Mouse (Mus musculus) kidney, adult 18-20 months (tissue): ENCODE results near the gene Cyp2a5.
"Not testable (repeated sequence)": the region's sequence is repeated elsewhere in the genome, so short reads cannot be mapped to it uniquely, and the experiment has no call there.

Experiments
- DNase-seq: peaks from one replicate; pipeline ENCODE4 v3.0.0; 2021

Gene Cyp2a5

DNA sequence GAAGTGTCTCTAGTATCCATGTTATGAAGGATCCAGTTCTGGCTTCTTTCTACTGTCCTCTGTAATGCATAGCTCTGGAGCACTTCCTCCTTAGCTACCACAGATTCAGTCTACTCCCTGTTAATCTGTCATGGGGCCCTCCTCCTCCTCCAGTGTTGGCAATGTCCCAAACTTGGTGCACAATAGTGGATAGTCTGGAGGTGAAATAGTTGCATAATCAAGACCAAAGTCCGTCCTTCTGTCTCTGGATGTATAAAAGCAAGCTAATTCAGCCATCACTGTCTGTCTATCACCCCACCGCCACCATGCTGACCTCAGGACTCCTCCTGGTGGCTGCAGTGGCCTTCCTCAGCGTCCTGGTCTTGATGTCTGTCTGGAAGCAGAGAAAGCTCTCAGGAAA is at the start of gene Cyp2a5:
TSS of gene Cyp2a5 (plus strand) at position 247 of the 400 bp plus-strand sequence.
- peak; percentile 69 for DNase-seq

DNA sequence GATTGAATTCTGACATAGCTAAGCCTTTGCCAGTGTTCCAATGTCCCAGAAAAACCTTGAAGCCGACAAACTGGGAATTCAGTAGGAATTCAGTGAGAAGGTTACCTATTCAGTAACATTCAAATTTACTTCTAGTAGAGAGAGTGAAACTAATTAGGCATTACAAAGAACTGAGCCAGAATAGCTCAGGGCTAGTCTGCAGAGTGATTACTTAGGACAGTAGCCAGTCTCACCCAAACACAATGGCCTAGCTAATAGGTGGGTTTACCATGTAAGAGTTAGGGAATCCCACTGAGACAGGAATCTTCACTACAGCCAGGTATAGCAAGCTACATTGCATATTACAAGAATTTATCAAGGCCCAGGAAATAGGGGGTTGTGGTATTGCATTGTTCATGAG is 49.1 kb upstream of the Cyp2a5 start:
- DNase-seq: not testable (repeated sequence)

DNA sequence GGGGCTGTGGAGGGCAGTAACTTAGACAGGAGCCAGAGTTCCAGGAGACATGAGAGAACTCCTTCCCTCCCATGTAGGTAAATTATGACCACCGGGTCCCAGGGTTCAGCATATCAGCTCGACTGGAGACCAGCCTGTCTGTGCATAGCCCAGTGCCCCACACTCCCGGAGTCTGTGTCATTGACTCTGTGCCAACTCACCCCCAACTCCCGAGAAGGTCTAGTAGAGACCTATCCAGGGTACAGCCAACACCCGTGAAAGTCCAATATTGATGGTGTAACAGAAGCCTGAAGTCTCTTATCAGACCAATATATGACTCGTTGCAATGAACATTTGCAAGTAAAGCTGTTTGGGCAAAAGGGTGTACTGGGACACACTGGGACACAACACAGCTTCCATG is 45.1 kb upstream of the Cyp2a5 start:
- DNase-seq: no peak

DNA sequence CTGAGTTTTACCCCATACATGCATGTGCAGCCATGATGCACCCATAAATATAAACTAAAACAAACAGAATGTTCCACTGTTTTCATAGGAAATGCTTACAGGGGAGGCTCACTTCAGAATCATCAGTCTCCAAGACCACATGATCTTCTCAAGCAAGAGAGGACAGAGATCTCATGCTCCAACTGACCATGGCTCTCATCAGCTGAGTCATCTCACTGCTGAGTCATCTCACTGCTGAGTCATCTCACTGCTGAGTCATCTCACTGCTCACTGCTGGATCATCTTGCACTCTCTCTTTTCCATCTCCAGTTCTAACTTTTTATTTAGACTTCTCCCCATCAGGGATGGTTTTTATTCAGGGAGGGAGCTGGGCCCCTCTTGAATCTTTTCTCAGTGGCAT is 35.0 kb upstream of the Cyp2a5 start:
- DNase-seq: no peak

DNA sequence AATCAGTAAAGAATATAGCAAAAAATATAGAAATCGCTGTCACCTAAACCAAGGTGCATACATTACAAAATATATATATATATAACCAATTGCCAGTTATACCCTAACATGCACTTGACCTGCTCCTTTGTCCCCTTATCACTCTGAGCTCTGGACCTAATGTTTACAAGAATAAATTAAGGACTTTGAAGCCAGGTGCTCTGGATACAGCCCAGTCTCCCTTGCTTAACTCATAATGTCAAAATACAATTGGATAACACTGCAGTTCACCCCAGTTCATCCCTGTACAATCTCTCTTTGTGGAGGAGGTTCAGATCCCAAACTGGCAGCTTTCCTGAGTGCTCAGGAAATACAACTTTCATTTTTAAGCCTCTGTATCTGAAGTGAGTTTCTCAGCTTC is 34.1 kb upstream of the Cyp2a5 start:
- no peak for DNase-seq

DNA sequence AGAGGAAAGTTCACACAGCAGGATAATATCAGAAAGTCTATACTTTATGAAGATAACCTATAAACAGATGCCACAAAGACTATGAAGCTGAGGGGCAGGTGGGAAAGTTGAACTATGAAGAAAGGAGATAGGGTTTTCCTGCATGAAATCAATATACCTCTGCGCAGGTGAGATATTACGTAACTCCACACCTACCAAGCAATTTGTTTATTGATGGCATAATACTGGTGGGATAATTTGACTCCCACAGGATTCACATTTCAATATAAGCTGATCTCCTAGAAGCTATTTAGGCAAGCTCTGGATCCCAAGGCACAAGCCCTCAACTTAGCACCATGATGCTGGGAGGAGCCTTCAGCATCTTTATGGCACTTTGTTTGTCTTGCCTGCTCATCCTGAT is 26.5 kb upstream of the Cyp2a5 start, which contains the start of gene Cyp2g1:
TSS of gene Cyp2g1 (plus strand) at position 301 of the 400 bp plus-strand sequence.
- DNase-seq: no peak

DNA sequence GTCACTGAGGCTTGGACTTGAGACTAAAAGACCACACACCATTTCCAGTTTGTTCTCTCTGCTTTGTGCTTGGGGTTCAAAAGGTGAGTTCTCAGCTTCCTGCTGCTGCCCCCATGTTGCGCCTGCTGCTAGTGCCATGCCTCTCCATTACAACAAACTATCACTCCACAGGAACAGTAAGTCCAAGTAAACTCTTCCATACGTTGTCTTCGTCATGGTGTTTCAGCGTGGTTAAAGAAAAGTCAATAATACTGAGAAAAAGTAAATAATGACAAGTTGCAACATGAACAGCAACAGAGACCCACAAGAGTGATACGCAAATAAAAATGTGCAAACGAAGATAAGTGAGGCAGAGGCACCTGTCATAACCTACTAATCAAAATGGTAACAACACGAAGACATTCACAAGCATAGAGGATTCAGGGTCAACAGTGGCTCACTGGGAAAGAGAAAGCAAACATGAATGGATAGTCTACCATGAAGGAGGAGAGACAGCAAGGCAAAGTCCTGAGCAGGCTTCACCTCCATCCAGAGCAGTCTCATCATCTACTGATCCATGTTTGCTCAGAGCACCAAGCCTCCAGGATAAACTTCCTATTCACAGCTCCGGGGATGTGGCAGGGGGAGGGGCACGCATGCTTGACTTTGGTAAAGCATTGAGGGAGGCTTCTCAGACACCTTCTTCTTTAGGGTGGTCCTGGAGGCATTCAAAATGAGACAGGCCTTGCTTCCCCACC is 3.4 kb upstream of the Cyp2a5 start:
- DNase-seq: not testable (repeated sequence)

DNA sequence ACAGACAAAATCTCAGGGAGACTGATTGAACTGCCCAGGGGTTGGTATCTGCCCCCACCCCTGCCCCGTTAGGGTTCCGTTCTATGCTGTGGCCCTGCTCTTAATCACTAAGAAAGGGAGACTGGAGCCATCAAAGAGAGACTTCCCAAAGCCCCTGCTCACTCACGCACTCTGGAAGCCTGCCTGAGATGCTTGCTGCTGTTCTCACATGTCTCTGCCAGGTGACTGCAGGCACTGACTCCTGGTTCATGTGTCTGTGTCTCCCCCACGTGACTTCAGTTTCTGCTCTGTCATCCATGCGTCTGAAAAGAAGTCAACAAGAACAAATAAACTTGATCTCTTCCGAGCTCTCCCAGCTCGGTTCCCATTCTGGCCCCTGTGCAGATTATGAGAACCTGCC is 2.4 kb upstream of the Cyp2a5 start:
- DNase-seq: peak; percentile 66

DNA sequence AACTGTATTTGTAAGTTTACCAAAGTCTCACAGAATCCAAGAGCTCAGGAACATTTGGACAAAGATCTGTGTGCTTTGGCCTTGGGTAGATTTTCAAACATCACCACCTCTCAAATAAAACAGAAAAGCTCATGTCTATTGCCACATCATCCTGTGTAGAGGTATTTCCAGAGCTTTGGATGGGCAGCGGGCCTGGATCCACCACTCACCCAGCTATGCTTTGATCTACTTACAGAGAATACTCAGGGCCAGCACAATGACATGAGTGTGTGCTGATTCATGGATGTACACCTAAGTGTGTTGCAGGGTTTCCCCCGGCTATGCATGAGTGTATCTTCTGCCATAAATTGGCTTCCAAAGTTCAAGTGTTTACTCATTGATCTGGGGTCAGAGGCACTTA is 8.3 kb downstream of the Cyp2a5 start:
- DNase-seq: not testable (repeated sequence)

DNA sequence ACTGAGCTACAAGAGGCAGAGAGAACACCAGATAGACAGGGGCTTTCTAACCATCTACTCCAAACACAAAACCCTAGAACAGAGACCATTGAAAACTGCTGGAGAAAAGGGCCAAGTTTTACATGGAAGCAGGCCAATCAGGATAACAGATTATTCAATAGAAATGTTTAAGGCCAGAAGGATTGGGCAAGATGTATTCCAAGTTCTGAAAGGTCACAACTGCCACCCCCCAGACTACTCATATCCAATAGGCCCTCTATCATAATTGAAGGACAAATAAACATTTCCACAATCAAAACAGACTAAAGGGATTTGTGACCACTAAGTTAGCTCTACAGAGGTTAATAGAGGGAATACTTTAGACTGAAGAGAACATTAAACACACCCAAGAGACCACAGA is 15.0 kb downstream of the Cyp2a5 start:
- DNase-seq: not testable (repeated sequence)

DNA sequence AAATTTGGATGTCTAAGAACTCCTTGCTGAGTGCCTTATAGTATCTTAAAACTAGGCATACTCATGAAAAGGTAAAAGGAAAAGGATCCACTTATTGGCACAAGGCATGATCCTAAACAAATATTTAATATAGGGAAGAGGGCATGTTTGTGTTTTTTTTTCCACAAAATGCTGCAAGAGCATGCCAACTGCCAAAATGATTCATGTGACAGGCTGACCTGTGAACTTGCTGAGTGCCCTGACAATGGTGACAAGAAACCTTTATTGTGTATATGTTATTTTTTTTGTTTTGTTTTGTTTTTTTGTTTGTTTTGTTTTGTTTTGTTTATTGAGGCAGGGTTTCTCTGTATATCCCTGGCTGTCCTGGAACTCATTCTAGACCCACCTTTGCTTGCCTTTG is 43.5 kb downstream of the Cyp2a5 start:
- not testable (repeated sequence) for DNase-seq

DNA sequence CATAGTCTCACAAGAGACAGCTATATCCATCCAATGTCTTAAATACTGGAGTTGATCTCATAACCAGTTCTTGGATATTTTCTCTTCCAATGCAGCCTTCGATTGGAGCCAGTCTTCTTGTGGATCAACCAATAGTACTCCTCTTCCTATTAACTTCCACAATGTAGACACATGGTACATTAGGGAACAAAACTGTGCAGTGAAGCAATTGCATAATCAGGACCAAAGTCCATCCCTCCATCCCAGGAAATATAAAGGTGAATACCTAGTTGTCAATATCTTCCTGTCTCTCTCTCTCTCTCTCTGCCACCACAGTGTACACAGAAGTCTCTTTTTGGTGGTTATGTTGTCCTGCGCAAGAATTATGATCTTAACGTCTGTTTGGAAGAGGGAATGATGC is 45.5 kb downstream of the Cyp2a5 start:
- DNase-seq: not testable (repeated sequence)
